Mouse (Mus musculus) intestine, embryonic 16.5 days (tissue): ENCODE measurements around the gene Egfem1. TPM values are rescaled to one million over a fixed set of nuclear protein-coding genes. Genes with fewer than 3 reads are reported as not detected.

Source experiments
- ATAC-seq: fragments of 200-750 bp; cut with Nextera tagmentation; 2 replicates; pipeline ENCODE4 v1.8.0; 2017; ENCODE audit warnings: moderate TSS enrichment, moderate library complexity
- H3K27ac ChIP-seq: fragments of 300-500 bp; sonication (generic); 2 replicates; pipeline ENCODE4 v1.5.1; 2014; ENCODE audit warnings: mild to moderate bottlenecking, low read length
- H3K27me3 ChIP-seq: fragments of 300-500 bp; sonication (generic); replicated peaks from 2 replicates; pipeline ENCODE4 v1.6.1; 2014; ENCODE audit warnings: low read length, control low read depth, mixed read lengths; ENCODE audit not compliant: control insufficient read depth, insufficient read depth
- H3K36me3 ChIP-seq: fragments of 300-500 bp; sonication (generic); 2 replicates; pipeline ENCODE4 v1.6.1; 2014; ENCODE audit warnings: low read length, control low read depth; ENCODE audit not compliant: control insufficient read depth, insufficient read depth
- H3K4me1 ChIP-seq: fragments of 300-500 bp; sonication (generic); 2 replicates; pipeline ENCODE4 v1.6.1; 2014; ENCODE audit warnings: low read length, control low read depth, mixed read lengths; ENCODE audit not compliant: control insufficient read depth, insufficient read depth
- H3K4me2 ChIP-seq: fragments of 300-500 bp; sonication (generic); 2 replicates; pipeline ENCODE4 v1.6.1; 2014; ENCODE audit warnings: low read depth, low read length, control low read depth
- H3K4me3 ChIP-seq: fragments of 300-500 bp; sonication (generic); 2 replicates; pipeline ENCODE4 v1.5.1; 2014; ENCODE audit warnings: mild to moderate bottlenecking, low read length
- H3K9ac ChIP-seq: fragments of 300-500 bp; sonication (generic); 2 replicates; pipeline ENCODE4 v1.6.1; 2014; ENCODE audit warnings: low read depth, low read length
- H3K9me3 ChIP-seq: fragments of 300-500 bp; sonication (generic); 2 replicates; pipeline ENCODE4 v1.6.1; 2016; ENCODE audit warnings: low read length, control low read depth; ENCODE audit not compliant: control insufficient read depth
- WGBS: fragments of 180-500 bp; shearing (Covaris S2); extraction: QIAGEN DNeasy Blood & Tissue Kit; methylation state at CpG from one replicate; pipeline ENCODE4 v1.1.7; 2014; 5-methylcytosine and 5-hydroxymethylcytosine counted together
- polyA plus RNA-seq: library from polyadenylated mRNA; unstranded; fragments of >200 nt; fragmentation: Nextera tagmentation; extraction: Ambion mirVana; gene quantifications from 2 replicates; pipeline ENCODE4 v1.2.1, GENCODE M21; 2015

The Egfem1 gene
- polyA plus RNA-seq, 1 experiment from 2014 or later = 0.33 TPM

GRCm38 (mm10) chr3:29182988-29183387 lies 101.2 kb downstream of the Egfem1 start:
- no peaks in the 10 kb centered on the region for H3K36me3 ChIP-seq
- no peak overlapping the region for H3K27ac ChIP-seq
- ATAC-seq = no peak
- 79% methylated on average over 10 of the region's 10 CpGs for WGBS
- H3K9ac ChIP-seq = no peak overlapping the region
- no peak overlapping the region for H3K4me3 ChIP-seq
- no peaks in the 10 kb centered on the region for H3K9me3 ChIP-seq
- H3K4me1 ChIP-seq = no peaks in the 10 kb centered on the region
- no peaks in the 10 kb centered on the region for H3K27me3 ChIP-seq
- H3K4me2 ChIP-seq = no peak overlapping the region

DNA sequence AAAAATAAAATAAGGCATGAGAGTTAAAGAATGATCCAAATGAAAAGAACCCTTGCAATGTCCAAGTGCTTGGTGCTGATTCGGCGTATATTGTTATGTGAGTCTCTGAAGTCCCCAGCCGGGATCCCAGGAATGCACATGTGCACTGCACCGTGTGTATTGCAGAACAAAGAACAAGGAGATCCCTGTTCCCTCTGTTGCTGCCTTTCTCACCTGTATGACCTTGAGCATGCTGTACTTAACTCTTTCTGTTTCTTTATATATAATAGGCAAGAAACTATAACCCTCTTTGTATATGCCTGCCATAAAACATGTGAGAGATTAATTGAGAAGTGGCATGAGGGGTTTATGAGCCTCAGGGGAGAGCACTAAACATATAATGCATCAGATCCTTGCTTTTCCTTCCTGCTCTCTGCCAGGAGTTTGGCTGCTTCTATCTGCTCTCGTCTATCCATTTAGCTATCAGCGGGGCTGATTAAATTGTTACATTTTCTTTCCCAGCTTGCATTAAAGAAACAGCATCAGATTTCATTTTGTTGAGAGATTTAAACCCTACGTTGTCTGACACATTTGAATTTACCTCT lies 101.9 kb downstream of the Egfem1 start:
- Histone ChIP-seq H3K4me2 (no peak overlapping the region), H3K36me3 (no peaks in the 10 kb centered on the region), H3K4me3 (no peak overlapping the region), H3K27ac (no peak overlapping the region), H3K9me3 (no peaks in the 10 kb centered on the region), H3K9ac (no peak overlapping the region), H3K4me1 (no peaks in the 10 kb centered on the region), H3K27me3 (no peaks in the 10 kb centered on the region)
- no peak for ATAC-seq
- WGBS = 47% methylated on average over 7 of the region's 7 CpGs

GRCm38 (mm10) chr3:29184486-29185241 lies 102.8 kb downstream of the Egfem1 start:
- Histone ChIP-seq H3K4me2 (no peak overlapping the region), H3K27ac (no peak overlapping the region), H3K36me3 (no peaks in the 10 kb centered on the region), H3K9me3 (no peaks in the 10 kb centered on the region), H3K9ac (no peak overlapping the region), H3K4me1 (no peaks in the 10 kb centered on the region), H3K4me3 (no peak overlapping the region), H3K27me3 (no peaks in the 10 kb centered on the region)
- 75% methylated on average over 7 of the region's 7 CpGs for WGBS
- no peak for ATAC-seq

GRCm38 (mm10) chr3:29190263-29190662 lies 108.4 kb downstream of the Egfem1 start:
- no peaks in the 10 kb centered on the region for H3K36me3 ChIP-seq
- H3K4me2 ChIP-seq = no peak overlapping the region
- no peak overlapping the region for H3K9ac ChIP-seq
- no peak overlapping the region for H3K27ac ChIP-seq
- ATAC-seq = no peak
- no peak overlapping the region for H3K4me3 ChIP-seq
- H3K27me3 ChIP-seq = no peaks in the 10 kb centered on the region
- WGBS = 60% methylated on average over 6 of the region's 6 CpGs
- no peaks in the 10 kb centered on the region for H3K9me3 ChIP-seq
- no peaks in the 10 kb centered on the region for H3K4me1 ChIP-seq

GRCm38 (mm10) chr3:29197727-29198512 lies 116.1 kb downstream of the Egfem1 start:
- Histone ChIP-seq H3K36me3 (no peaks in the 10 kb centered on the region), H3K4me3 (no peak overlapping the region), H3K9ac (no peak overlapping the region), H3K27ac (no peak overlapping the region), H3K27me3 (no peaks in the 10 kb centered on the region), H3K4me2 (no peak overlapping the region), H3K4me1 (no peaks in the 10 kb centered on the region), H3K9me3 (no peaks in the 10 kb centered on the region)
- ATAC-seq = no peak
- WGBS = 74% methylated on average over 10 of the region's 10 CpGs

GRCm38 (mm10) chr3:29200601-29201000 lies 118.8 kb downstream of the Egfem1 start:
- H3K4me2 ChIP-seq = no peak overlapping the region
- H3K4me1 ChIP-seq = no peaks in the 10 kb centered on the region
- no peak overlapping the region for H3K9ac ChIP-seq
- H3K27me3 ChIP-seq = no peaks in the 10 kb centered on the region
- no peak overlapping the region for H3K4me3 ChIP-seq
- H3K27ac ChIP-seq = no peak overlapping the region
- WGBS = 71% methylated on average over 8 of the region's 8 CpGs
- H3K9me3 ChIP-seq = no peaks in the 10 kb centered on the region
- no peaks in the 10 kb centered on the region for H3K36me3 ChIP-seq
- ATAC-seq = no peak

- Histone ChIP-seq H3K9me3 (no peaks in the 10 kb centered on the region), H3K4me3 (no peak overlapping the region), H3K9ac (no peak overlapping the region), H3K4me2 (no peak overlapping the region), H3K4me1 (no peaks in the 10 kb centered on the region), H3K36me3 (no peaks in the 10 kb centered on the region), H3K27me3 (no peaks in the 10 kb centered on the region), H3K27ac (no peak overlapping the region)
- 88% methylated on average over 6 of the region's 6 CpGs for WGBS
- no peak for ATAC-seq
Observed at GRCm38 (mm10) chr3:29202536-29202935, 120.7 kb downstream of the Egfem1 start.

GRCm38 (mm10) chr3:29222414-29222813 lies 140.6 kb downstream of the Egfem1 start:
- ATAC-seq = no peak
- Histone ChIP-seq H3K36me3 (no peaks in the 10 kb centered on the region), H3K27ac (no peak overlapping the region), H3K4me1 (no peaks in the 10 kb centered on the region), H3K4me3 (no peak overlapping the region), H3K4me2 (no peak overlapping the region), H3K9ac (no peak overlapping the region), H3K9me3 (no peaks in the 10 kb centered on the region), H3K27me3 (no peaks in the 10 kb centered on the region)
- WGBS = 87% methylated on average over 2 of the region's 2 CpGs

DNA sequence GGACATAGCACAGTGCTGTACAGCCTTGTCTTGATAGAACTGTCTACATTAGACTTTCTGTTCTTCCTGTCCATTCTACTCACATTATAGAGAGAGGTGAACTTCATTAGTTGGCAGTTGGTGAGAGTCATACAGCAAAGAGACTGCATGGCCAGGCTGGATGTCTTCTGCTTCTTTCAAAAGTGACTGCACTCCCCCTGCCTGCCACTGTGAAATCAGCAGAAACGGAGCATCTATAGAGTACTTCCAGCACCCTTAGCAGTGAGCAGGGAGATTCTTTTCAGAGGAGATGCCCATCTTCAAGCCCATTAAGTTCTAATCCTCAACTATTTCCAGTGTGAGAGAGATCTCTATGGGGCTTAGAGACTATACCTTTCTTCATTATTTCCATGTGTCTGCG lies 147.9 kb downstream of the Egfem1 start:
- no peaks in the 10 kb centered on the region for H3K36me3 ChIP-seq
- 60% methylated on average over 2 of the region's 2 CpGs for WGBS
- no peak overlapping the region for H3K4me2 ChIP-seq
- H3K9ac ChIP-seq = no peak overlapping the region
- H3K27me3 ChIP-seq = no peaks in the 10 kb centered on the region
- H3K4me3 ChIP-seq = no peak overlapping the region
- no peaks in the 10 kb centered on the region for H3K9me3 ChIP-seq
- H3K27ac ChIP-seq = no peak overlapping the region
- ATAC-seq = no peak
- H3K4me1 ChIP-seq = no peaks in the 10 kb centered on the region
